Mouse (Mus musculus): ENCODE measurements around the gene Nlrp5.
"Not testable (repeated sequence)": the region's sequence is repeated elsewhere in the genome, so short reads cannot be mapped to it uniquely, and the experiment has no call there.

The Nlrp5 gene

DNA sequence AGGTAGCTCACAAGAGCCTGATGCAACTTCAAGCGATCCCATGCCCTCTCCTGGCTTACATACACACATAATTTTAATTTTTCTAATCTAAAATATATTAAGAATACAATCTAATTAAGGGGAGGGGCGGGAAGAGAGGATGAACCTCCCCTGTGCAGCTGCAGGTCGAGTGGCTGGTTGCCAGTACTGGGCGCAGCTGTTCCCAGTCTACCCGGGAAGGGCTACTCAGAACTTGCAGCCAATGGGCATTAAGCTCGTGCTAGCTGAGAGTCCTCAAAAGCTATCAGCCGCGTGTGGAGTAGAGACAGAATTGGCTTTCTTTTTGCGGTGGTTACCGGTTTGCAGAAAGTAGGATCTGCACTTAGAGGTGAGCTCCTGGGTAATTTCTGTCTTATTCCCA lies at the start of gene Nlrp5:
TSS of gene Nlrp5 (plus strand) at position 301 of the 400 bp plus-strand sequence.
- no peak for DNase-seq (ENCODE audit: low spot score)

DNA sequence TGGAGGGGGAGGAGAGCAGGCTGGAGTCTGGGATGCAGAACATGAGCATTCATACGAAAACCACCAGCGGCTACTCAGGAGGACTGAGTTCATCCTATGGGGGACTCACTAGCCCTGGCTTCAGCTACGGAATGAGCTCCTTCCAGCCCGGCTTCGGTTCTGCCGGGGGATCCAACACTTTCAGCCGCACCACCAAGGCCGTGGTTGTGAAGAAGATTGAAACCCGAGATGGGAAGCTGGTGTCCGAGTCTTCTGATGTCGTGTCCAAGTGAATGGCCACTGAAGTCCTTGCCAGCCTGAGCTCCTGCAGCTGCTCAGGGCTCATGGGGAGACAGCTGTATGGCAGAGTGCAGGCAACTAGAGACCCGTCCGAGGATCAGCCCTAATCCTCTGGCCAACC lies 27.4 kb upstream of the Nlrp5 start:
- not testable (repeated sequence) for DNase-seq (ENCODE audit: low spot score)

DNA sequence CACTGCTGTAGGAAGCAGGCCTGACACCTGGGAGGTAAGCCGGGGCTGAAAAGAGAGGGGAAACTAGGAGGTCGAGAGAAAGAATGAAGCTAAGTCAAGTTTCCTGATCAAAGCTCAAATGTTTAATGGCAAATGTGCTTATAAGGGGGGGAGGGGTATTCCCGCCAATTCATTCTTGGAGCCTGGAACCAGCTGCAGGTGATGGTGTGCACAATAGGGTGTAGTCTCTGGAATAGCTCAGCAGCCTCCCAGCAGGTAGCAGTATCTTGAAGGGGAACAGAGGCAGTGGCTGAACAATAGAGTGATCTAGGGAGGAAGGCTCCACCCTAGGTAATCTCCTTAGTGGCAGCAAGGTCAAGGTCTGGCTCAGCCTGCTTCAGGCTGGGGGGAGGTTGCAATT lies 84.5 kb downstream of the Nlrp5 start:
- not testable (repeated sequence) for DNase-seq (ENCODE audit: low spot score)

DNA sequence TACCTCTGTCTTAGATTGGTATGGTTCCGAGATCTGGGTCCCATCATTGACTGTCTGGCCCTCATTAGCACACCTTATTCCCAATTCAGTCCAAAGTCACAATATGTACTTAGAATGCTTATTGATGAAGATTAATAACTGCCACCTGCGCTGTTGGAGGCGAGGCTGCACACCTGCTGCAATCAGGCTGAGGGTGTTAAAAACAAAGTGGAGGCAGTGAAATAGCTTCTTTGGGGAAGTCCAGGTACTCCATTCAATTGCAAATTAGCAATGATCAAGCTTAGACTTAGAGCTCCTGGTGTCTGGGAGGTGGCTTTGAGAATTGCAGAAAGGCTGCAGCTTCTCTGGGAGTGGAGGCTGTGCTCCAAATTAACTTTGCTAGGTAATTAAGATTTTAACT lies 85.1 kb downstream of the Nlrp5 start:
- DNase-seq (ENCODE audit: low spot score), result not testable (repeated sequence)

DNA sequence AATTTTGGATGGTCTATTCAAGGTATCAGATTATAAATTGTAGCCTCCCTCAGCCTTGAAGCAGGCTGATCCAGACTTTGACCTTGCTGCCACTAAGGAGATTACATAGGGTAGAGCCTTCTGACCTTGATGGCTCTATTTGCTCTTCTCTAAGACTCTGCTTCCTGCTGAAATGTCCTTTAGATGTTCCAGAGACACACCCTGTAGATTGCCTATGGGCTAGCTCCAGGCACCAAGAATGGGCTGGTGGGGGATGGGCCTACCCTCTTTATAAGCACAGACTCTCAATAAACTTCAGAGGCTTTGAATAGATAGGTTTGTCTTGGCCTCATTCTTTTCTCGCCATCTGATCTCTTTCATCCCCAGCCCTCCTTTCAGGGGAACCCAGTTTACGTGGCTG lies 87.2 kb downstream of the Nlrp5 start:
- not testable (repeated sequence) for DNase-seq (ENCODE audit: low spot score)

All from MN1 (cell line).